Mouse (Mus musculus) heart, embryonic 15.5 days (tissue): ENCODE measurements around the gene Ehd1. TPM values are rescaled to one million over a fixed set of nuclear protein-coding genes. Genes with fewer than 3 reads are reported as not detected.

Experiments used
- ATAC-seq: fragments of 200-750 bp; cut with Nextera tagmentation; replicated peaks from 2 replicates; pipeline ENCODE4 v1.8.0; 2017; ENCODE audit warnings: low read depth, moderate TSS enrichment; ENCODE audit not compliant: insufficient number of reproducible peaks, insufficient read depth, low FRiP score
- H3K27ac ChIP-seq: fragments of 300-500 bp; sonication (generic); 2 replicates; pipeline ENCODE4 v1.5.1; 2015; ENCODE audit warnings: mild to moderate bottlenecking, inconsistent platforms
- H3K27me3 ChIP-seq: fragments of 300-500 bp; sonication (generic); 2 replicates; pipeline ENCODE4 v1.6.1; 2015; ENCODE audit warnings: inconsistent platforms
- H3K36me3 ChIP-seq: fragments of 300-500 bp; sonication (generic); 2 replicates; pipeline ENCODE4 v1.6.1; 2015; ENCODE audit warnings: mild to moderate bottlenecking, inconsistent platforms
- H3K4me1 ChIP-seq: fragments of 300-500 bp; sonication (generic); replicated peaks from 2 replicates; pipeline ENCODE4 v1.6.1; 2015; ENCODE audit warnings: inconsistent platforms
- H3K4me2 ChIP-seq: fragments of 300-500 bp; sonication (generic); 2 replicates; pipeline ENCODE4 v1.6.1; 2015; ENCODE audit warnings: inconsistent platforms, mild to moderate bottlenecking, moderate library complexity
- H3K4me3 ChIP-seq: fragments of 300-500 bp; sonication (generic); 2 replicates; pipeline ENCODE4 v1.5.1; 2015; ENCODE audit warnings: mild to moderate bottlenecking, inconsistent platforms
- H3K9ac ChIP-seq: fragments of 300-500 bp; sonication (generic); 2 replicates; pipeline ENCODE4 v1.6.1; 2015; ENCODE audit warnings: mild to moderate bottlenecking, inconsistent platforms
- H3K9me3 ChIP-seq: fragments of 300-500 bp; sonication (generic); replicated peaks from 2 replicates; pipeline ENCODE4 v1.6.1; 2016; ENCODE audit warnings: inconsistent platforms
- WGBS: fragments of 180-500 bp; shearing (Covaris S2); methylation state at CpG from one replicate; pipeline ENCODE4 v1.1.7; 2015; ENCODE audit warnings: mixed read lengths; 5-methylcytosine and 5-hydroxymethylcytosine counted together
- polyA plus RNA-seq: library from polyadenylated mRNA; unstranded; fragments of >200 nt; fragmentation: Nextera tagmentation; extraction: Ambion mirVana; gene quantifications from 2 replicates; pipeline ENCODE4 v1.2.1, GENCODE M21; 2015

Gene Ehd1
- polyA plus RNA-seq, 1 experiment from 2014 or later: 54.1 TPM

- H3K9me3 ChIP-seq: no peaks in the 10 kb centered on the region
- H3K27me3 ChIP-seq: no peaks in the 10 kb centered on the region
- no peak overlapping the region for H3K9ac ChIP-seq
- no peak overlapping the region for H3K4me2 ChIP-seq
- H3K27ac ChIP-seq: no peak overlapping the region
- H3K36me3 ChIP-seq: no peaks in the 10 kb centered on the region
- H3K4me1 ChIP-seq: peaks cover 21% of the 10 kb centered on the region
- ATAC-seq: no peak
- H3K4me3 ChIP-seq: no peak overlapping the region
- WGBS: 50% methylated on average over 8 of the region's 8 CpGs
Measured at GRCm38 (mm10) chr19:6271206-6271605, 5.3 kb upstream of the Ehd1 start.

GRCm38 (mm10) chr19:6272053-6272452 lies 4.5 kb upstream of the Ehd1 start:
- Histone ChIP-seq H3K27ac (no peak overlapping the region), H3K4me3 (no peak overlapping the region), H3K9ac (no peak overlapping the region), H3K4me1 (peaks cover 23% of the 10 kb centered on the region), H3K36me3 (no peaks in the 10 kb centered on the region), H3K27me3 (no peaks in the 10 kb centered on the region), H3K9me3 (no peaks in the 10 kb centered on the region), H3K4me2 (no peak overlapping the region)
- no peak for ATAC-seq
- 76% methylated on average over 7 of the region's 7 CpGs for WGBS

- Histone ChIP-seq H3K27ac (peak overlapping the region; percentile 50; the same call in 1 of the 2 replicates), H3K4me2 (no peak overlapping the region), H3K27me3 (no peaks in the 10 kb centered on the region), H3K4me1 (peaks cover 26% of the 10 kb centered on the region), H3K36me3 (no peaks in the 10 kb centered on the region), H3K4me3 (no peak overlapping the region), H3K9me3 (no peaks in the 10 kb centered on the region), H3K9ac (no peak overlapping the region)
- WGBS: 57% methylated on average over 4 of the region's 4 CpGs
- ATAC-seq: no peak
Measured at GRCm38 (mm10) chr19:6272738-6273137, 3.8 kb upstream of the Ehd1 start.

GRCm38 (mm10) chr19:6273592-6273991 lies 2.9 kb upstream of the Ehd1 start:
- no peaks in the 10 kb centered on the region for H3K9me3 ChIP-seq
- peak overlapping the region; percentile 50; the same call in 1 of the 2 replicates for H3K27ac ChIP-seq
- H3K9ac ChIP-seq: no peak overlapping the region
- peaks cover 31% of the 10 kb centered on the region for H3K4me1 ChIP-seq
- H3K27me3 ChIP-seq: no peaks in the 10 kb centered on the region
- no peak overlapping the region for H3K4me3 ChIP-seq
- 84% methylated on average over 4 of the region's 4 CpGs for WGBS
- no peak for ATAC-seq
- no peaks in the 10 kb centered on the region for H3K36me3 ChIP-seq
- H3K4me2 ChIP-seq: no peak overlapping the region

- H3K27ac ChIP-seq: no peak overlapping the region
- no peak overlapping the region for H3K4me3 ChIP-seq
- WGBS: 83% methylated on average over 13 of the region's 13 CpGs
Measured at GRCm38 (mm10) chr19:6273998-6274608, 2.4 kb upstream of the Ehd1 start.

GRCm38 (mm10) chr19:6275740-6276389 lies 660 bp upstream of the Ehd1 start:
- 9% methylated on average over 15 of the region's 15 CpGs for WGBS

More at GRCm38 (mm10) chr19:6273998-6274608, 2.4 kb upstream of the Ehd1 start:
- Histone ChIP-seq H3K9ac (no peak overlapping the region), H3K9me3 (no peaks in the 10 kb centered on the region), H3K4me1 (peaks cover 36% of the 10 kb centered on the region), H3K4me2 (no peak overlapping the region), H3K36me3 (no peaks in the 10 kb centered on the region), H3K27me3 (no peaks in the 10 kb centered on the region)
- ATAC-seq: no peak

GRCm38 (mm10) chr19:6277661-6278438 lies 1.3 kb downstream of the Ehd1 start:
- H3K27ac ChIP-seq: peak overlapping the region; percentile 79
- H3K9ac ChIP-seq: peak overlapping the region; percentile 83
- H3K27me3 ChIP-seq: no peaks in the 10 kb centered on the region
- peaks cover 25% of the 10 kb centered on the region for H3K36me3 ChIP-seq
- H3K4me1 ChIP-seq: peaks cover 55% of the 10 kb centered on the region
- peak; percentile 23 for ATAC-seq
- peak overlapping the region; percentile 98 for H3K4me2 ChIP-seq
- H3K9me3 ChIP-seq: no peaks in the 10 kb centered on the region
- peak overlapping the region; percentile 75 for H3K4me3 ChIP-seq
- 5% methylated on average over 10 of the region's 10 CpGs for WGBS

More at GRCm38 (mm10) chr19:6275740-6276389, 660 bp upstream of the Ehd1 start:
- Histone ChIP-seq H3K4me2 (peak overlapping the region; percentile 98), H3K36me3 (peaks cover 6% of the 10 kb centered on the region; the same call in 1 of the 2 replicates), H3K4me1 (peaks cover 54% of the 10 kb centered on the region), H3K27ac (peak overlapping the region; percentile 79), H3K9me3 (no peaks in the 10 kb centered on the region), H3K4me3 (peak overlapping the region; percentile 75), H3K9ac (peak overlapping the region; percentile 66), H3K27me3 (no peaks in the 10 kb centered on the region)
- 0 out of 2 replicates have a peak, but pooled peaks have one; percentile 0 for ATAC-seq

- Histone ChIP-seq H3K9ac (peak overlapping the region; percentile 83), H3K4me3 (peak overlapping the region; percentile 75), H3K4me1 (peaks cover 54% of the 10 kb centered on the region), H3K27me3 (no peaks in the 10 kb centered on the region), H3K4me2 (peak overlapping the region; percentile 98), H3K9me3 (no peaks in the 10 kb centered on the region), H3K36me3 (peaks cover 31% of the 10 kb centered on the region), H3K27ac (peak overlapping the region; percentile 79)
- WGBS: 27% methylated on average over 6 of the region's 6 CpGs
- no peak for ATAC-seq
Measured at GRCm38 (mm10) chr19:6278439-6279073, 2.0 kb downstream of the Ehd1 start.

GRCm38 (mm10) chr19:6279481-6280144 lies 3.1 kb downstream of the Ehd1 start:
- peaks cover 34% of the 10 kb centered on the region for H3K36me3 ChIP-seq
- H3K9me3 ChIP-seq: no peaks in the 10 kb centered on the region
- ATAC-seq: no peak
- peak overlapping the region; percentile 42 for H3K9ac ChIP-seq
- H3K4me3 ChIP-seq: peak overlapping the region; percentile 75
- H3K4me2 ChIP-seq: peak overlapping the region; percentile 98
- H3K4me1 ChIP-seq: peaks cover 65% of the 10 kb centered on the region
- 73% methylated on average over 6 of the region's 6 CpGs for WGBS
- no peaks in the 10 kb centered on the region for H3K27me3 ChIP-seq
- peak overlapping the region; percentile 79 for H3K27ac ChIP-seq

- ATAC-seq: no peak
- Histone ChIP-seq H3K27me3 (no peaks in the 10 kb centered on the region), H3K9ac (no peak overlapping the region; the same call in 1 of the 2 replicates), H3K4me1 (peaks cover 70% of the 10 kb centered on the region), H3K4me2 (no peak overlapping the region), H3K27ac (no peak overlapping the region), H3K36me3 (peaks cover 34% of the 10 kb centered on the region), H3K9me3 (no peaks in the 10 kb centered on the region), H3K4me3 (no peak overlapping the region)
- 86% methylated on average over 7 of the region's 7 CpGs for WGBS
Measured at GRCm38 (mm10) chr19:6280554-6280953, 4.0 kb downstream of the Ehd1 start.
